Mouse (Mus musculus) ovary, adult 18-20 months (tissue): ENCODE data around the gene Cdyl.

Source experiments
- DNase-seq: peaks from one replicate; pipeline ENCODE4 v3.0.0; 2022; ENCODE audit warnings: low spot score, mixed read lengths

Gene Cdyl

GRCm38 (mm10) chr13:35689560-35689959 is 29.9 kb downstream of the Cdyl start:
- DNase-seq: no peak

DNA sequence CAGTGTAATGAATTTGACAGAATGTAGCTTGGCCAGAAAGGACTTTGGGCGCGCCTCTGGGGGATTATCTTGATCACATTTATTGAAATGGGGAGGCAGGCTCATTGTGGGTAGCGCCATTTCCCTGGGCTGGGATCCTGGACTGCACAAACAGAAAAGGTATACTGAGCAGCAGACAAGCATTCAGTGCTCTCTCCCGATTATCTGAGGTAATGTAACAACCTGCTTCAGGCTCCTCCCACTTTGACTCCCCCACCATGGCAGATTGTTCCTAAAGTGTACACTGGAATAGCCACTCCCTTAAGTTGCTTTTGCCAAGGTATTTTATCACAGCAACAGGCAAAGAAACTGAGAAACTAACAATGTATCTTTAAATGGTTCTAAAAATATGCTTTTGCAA is 58.0 kb downstream of the Cdyl start:
- DNase-seq: no peak

DNA sequence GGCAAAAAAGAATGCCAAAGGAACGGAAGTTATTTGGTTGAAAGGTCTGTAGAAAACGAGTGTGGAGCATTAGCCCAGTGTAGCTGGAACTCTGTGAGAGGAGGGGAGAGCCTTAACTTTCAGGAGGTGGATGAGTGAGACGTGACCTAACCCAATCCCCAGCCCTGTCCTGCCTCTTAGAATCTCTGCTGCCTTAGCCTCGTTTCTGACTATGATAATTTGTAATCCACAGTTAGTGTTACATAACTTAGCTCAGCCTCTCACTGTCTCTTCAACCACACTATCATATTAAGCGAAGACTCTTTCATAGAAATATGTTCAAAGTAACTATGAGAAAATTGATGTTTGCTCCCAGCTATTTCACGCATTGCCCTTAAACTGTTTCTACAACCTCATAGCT is 59.9 kb downstream of the Cdyl start:
- DNase-seq: no peak

DNA sequence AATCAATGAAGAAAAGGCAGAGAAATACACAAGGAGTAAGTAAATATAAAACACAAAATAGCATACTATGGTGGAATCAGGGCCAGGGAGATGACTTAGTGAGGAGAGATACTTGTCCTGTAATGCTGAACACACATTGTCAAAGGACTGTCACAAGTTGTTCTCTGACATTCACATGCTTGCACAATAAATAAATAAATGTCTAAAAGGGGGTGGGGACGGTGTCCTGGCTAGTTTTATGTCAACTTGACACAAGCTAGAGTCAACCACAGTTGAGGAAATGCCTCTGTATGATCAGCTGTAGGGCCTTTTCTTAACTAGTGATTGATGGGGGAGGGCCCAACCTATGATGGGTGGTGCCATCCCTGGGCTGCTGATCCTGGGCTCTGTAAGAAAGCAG is 63.4 kb downstream of the Cdyl start:
- DNase-seq: no peak

GRCm38 (mm10) chr13:35726025-35726424 is 66.4 kb downstream of the Cdyl start:
- no peak for DNase-seq

DNA sequence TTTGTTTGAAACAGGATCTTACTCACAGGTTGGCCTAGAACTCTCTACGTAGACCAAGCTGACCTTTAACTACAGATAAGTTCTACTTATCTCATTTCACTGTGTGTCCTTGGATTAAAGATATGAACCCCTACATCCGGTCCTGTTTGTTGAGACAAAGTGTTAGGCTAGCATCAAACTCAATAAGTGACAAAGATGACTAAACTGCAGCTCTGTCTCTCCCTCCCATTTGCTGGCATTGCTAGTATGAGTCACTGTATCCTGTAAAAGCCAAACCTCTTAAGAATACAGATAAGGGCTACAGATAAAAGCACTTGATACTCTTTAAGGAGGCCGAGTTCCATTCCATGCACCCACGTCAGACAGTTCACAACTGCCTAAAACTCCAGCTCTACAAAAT is 72.5 kb downstream of the Cdyl start:
- no peak for DNase-seq

DNA sequence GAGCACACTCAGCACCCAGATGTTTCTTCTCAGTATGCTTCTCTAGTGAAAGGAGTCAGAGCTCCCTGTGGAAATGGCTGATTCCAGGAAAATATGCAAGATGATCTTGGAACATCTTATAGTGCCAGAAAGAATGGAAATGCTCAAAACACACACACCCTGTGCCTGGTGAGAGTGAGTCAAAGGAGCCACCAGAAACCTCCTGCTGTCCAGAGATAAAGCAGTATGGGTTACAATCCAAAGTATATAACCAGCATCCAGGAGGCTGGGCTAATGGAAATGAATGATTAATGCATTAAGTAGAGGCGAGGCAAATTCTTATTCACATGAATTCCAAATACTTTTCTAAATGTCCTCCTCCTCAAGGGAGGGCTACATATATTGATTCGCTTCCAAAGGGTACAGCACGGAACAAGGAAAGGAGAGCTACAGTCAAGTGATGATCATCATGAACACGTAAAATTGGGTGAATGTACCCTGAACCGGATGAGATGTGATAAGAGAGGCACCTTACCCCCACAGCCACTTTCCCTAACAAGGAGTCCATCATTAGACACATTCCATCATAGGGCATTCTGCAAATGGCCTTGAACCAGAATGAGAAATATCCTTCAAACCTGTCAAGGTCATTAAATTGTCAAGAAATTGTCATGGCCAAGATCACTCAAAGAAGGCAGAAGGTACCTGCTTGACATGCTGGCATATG is 73.4 kb downstream of the Cdyl start:
- no peak for DNase-seq

DNA sequence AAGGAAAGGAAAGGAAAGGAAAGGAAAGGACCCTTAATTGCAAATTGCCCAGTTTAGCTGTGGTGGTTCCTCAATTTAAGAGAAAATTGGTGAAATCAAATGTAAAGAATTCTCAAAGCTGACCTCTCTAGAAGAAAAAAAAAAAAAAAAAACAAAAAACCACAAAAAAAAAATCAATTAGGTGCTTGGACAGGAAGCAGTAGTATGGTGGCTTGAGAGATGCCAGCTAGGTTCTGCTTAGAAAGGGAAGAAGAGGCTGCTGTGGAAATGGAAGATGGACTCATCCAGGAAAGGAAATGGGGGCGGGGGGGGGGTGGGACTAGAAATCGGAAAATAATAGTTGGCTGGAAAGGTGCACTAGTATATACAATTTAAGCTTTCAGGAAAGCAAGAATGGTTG is 77.9 kb downstream of the Cdyl start:
- no peak for DNase-seq

- DNase-seq: no peak
Measured at GRCm38 (mm10) chr13:35738210-35738609, 78.6 kb downstream of the Cdyl start.

DNA sequence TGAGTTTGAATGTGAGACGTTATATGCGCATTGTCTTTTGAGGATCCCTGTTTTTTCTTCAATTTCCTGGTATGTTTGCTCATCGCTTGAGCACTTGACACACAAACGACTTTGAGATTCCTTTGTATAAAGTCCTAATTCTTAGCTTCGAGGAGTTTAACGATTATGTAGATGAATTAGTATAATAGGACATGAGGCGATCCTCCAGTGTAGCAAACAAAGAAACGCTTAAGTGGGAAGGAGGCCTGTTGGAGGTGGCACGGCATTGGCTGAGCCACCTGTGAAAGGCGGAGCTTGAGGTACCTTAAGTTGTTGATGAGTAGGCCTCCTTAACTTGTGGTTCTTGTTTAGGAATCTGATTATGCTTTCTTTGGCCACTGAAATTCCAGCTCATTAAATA is 79.8 kb downstream of the Cdyl start:
- no peak for DNase-seq

DNA sequence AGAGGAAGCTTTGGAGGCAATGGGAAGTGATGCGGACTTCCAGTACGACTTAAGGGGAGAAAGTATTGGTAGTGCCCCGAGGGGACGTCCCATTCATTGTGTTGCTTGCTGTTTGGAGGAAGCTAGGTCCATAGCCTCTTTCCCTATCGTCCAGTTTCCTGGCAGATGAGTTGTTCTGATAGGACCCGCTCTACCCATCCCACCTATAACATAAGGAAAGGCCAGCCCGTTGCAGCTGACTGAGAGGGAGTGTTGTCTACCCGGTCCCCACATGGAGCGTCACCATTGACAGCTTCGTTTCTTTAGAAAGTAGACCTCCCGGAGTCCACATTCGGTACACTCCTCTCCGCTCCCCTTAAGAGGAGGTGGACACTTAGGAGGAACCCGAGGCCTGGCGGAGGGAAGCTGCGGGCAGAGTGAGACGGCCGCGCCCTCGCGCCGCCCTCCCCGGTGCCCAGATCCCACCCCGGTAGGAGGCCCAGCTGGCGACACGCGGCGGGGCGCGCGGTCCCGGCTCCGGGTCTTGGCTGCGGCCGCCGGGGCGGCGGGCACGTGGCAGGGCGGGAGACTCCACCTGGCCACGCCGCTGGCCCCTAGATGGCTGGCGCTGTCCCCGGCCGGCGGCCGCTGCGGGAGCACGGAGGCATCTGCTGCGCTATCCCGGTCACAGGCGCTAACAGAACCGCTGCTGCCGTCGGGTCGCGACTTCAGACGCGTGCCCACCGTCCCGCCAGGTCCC is 80.8 kb downstream of the Cdyl start:
- DNase-seq: peak; percentile 81

DNA sequence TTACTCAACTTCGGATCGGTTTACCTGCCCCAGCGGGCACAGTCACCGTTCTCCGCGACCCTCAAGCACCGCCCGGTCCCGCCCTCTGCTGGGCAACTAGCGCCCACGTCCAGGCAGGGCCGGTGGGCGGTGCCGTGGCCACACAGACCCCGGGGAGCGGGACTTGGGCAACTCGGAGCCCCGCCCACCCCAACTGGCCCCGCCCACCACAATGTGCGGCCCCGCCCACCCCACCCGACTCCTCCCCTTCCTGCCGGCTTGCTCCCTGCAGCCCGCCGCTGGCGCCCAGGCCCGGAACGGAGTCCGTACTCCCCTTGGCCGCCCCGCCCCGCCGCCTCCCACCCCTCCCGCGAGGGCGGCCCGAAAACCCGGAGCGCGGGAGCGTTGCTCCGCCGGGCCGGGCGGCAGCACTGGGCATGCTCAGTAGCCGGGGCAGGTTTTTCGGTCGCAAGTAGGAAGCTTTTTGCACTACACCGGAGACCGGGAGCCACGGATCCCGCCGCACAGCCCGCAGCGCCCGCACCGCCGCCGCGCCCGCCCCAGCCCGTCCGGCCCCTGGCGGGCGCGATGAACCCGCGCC is 81.5 kb downstream of the Cdyl start:
- peak; percentile 92 for DNase-seq

DNA sequence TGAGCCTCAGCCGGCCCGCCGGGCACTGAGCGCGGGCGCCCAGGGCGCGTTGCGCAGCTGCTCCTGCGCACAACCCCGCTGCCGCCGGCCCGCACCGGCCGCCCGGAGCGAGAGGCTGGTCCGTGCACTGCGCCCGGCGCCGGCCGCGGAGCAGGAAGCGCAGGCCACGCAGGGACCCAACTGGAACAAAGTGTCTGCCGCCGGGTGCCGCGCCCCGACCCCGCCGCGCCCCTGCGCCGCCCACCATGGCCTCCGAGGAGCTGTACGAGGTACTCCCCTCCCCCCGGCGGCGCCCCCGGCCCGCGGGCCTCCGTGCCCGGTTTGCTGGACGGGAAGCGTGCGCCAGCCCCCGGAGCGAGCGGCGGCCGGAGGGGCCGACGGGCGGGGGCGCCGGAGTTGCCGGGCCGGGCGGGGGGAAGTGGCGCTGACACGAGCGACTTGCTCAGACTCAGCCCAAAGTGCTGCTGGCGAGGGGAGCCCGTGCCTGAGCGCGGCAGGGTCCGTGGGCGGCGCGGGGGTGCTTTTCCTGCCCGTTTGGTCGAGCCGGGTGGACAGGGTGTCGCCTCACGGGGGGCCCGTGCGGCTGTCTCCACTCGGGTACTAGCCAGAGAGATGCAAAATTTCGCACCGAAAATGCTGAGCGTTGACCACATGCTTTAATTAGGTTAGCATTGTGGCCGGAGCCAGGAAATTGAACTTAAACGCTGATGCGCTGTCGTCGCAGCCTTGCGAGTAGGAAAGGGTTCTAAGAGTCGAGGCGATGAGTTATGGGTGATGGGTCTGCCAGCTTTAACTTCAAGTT is 82.2 kb downstream of the Cdyl start:
- peak; percentile 6 for DNase-seq

- no peak for DNase-seq
Measured at GRCm38 (mm10) chr13:35742696-35743095, 83.1 kb downstream of the Cdyl start.

DNA sequence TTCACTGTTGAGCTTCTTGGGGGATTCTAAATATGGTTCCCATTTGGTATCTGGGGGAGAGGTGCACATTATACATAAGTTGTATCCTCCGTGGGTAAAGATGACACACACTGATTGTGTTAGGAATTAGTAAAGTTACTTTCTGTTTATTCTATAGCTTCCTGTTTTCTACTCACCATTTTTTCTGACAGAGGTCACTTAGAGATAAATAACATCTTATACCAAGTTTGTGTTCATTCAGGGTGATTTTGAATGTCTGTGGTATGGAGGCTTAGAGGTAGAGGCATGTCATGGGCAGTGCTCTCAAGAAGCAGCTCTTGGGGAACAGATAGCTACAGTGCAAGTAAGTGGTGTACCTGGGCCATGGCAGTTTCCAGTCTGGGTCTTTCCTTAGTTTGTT is 83.6 kb downstream of the Cdyl start:
- no peak for DNase-seq

DNA sequence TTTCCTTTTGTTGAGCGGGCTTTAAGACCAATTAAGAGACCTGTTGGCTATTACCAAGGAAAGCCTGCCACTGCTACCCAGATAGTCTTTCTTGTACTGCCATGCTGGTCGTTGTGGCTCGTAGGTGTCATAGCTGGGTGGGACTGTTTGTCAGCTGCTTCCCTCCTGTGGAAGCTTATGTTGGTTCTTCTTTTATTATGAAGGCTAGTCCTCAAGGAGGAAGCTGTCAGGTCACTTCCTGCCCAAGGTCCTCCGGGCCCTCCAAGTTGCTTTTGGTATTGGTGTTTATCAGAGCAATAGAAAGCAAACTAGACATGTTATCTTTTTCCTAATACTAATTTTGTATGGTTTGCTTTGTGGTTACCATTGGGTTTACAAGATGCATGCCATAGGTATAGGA is 89.6 kb downstream of the Cdyl start:
- DNase-seq: no peak

- no peak for DNase-seq
Measured at GRCm38 (mm10) chr13:35749680-35750079, 90.0 kb downstream of the Cdyl start.

DNA sequence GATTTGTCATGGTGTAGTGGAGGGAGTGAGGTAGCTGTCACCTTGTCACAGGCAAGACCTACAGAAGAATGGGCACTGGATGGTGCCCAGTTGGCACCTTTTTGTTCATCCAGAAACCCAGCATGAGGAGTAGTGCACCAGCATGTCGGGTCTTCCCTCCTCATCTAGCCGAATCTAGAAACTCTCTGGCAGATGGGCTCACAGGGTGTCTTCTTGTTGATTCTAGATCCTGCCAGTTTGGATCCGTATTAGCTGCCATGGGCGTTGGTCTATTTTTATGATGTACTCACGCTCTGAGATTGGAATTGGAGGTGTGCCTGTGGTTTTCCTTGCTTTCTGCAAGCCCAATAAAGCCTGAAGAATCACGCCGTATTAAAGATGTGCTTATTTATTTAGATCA is 92.4 kb downstream of the Cdyl start:
- DNase-seq: no peak

- no peak for DNase-seq
Measured at GRCm38 (mm10) chr13:35755002-35755401, 95.4 kb downstream of the Cdyl start.

GRCm38 (mm10) chr13:35755655-35756283 is 96.1 kb downstream of the Cdyl start:
- DNase-seq: no peak

GRCm38 (mm10) chr13:35756393-35757338 is 97.0 kb downstream of the Cdyl start:
- no peak for DNase-seq
